ENCODE assay signal across 17 mouse cellular contexts in genomic region chr2:149737837-149738236, GRCm38 (mm10).
DNase-seq lines count a peak whose midpoint lies in the region; ATAC-seq and TF ChIP-seq lines count a peak whose summit lies in the region.
"Had no signal": no experiment of that assay in that cellular context is flagged by ENCODE, and none has a peak within 500 bp of the region (broad histone marks: within the 10 kb centered on the region; RNA-seq: fewer than 3 reads in every experiment).

No protein-coding gene starts in this region.

- ATAC-seq in hindbrain, postnatal 0 days = no peak
- no peak for ATAC-seq in hindbrain, embryonic 13.5 days (ENCODE audit: low FRiP score)

- TF ChIP-seq CTCF in hindbrain, postnatal 0 days (IDR thresholded peaks at IDR 0.05; ENCODE audit: low read depth) = no peak
- TF ChIP-seq CTCF in cerebellum, adult 2 months (IDR thresholded peaks at IDR 0.05; ENCODE audit: borderline replicate concordance, insufficient read depth, low read depth, low read length) = no peak

- no peaks in the 10 kb centered on the region for H3K36me3 ChIP-seq in hindbrain, postnatal 0 days (ENCODE audit: insufficient read depth, low read length)
- no peaks in the 10 kb centered on the region for H3K36me3 ChIP-seq in hindbrain, embryonic 13.5 days
- H3K36me3 ChIP-seq: embryonic facial prominence, embryonic 15.5 days; G1E; limb, embryonic 10.5 days; liver, embryonic 15.5 days had no signal

- no peak overlapping the region for H3K4me2 ChIP-seq in hindbrain, postnatal 0 days (ENCODE audit: low read depth, low read length)
- no peak overlapping the region for H3K4me2 ChIP-seq in hindbrain, embryonic 13.5 days
- H3K4me2 ChIP-seq: embryonic facial prominence, embryonic 15.5 days; liver, embryonic 15.5 days had no signal

- no peak for TF ChIP-seq POLR2A in cerebellum, adult 2 months (IDR thresholded peaks at IDR 0.05; ENCODE audit: borderline replicate concordance, insufficient read depth, low read length)

- no peak overlapping the region for H3K27ac ChIP-seq in hindbrain, postnatal 0 days
- no peak overlapping the region for H3K27ac ChIP-seq in hindbrain, embryonic 13.5 days
- no peak overlapping the region for H3K27ac ChIP-seq in cerebellum, adult 2 months (ENCODE audit: insufficient read depth, low read length)
- H3K27ac ChIP-seq: embryonic facial prominence, embryonic 15.5 days; limb, embryonic 10.5 days; liver, embryonic 15.5 days; macrophage had no signal

- H3K9ac ChIP-seq in hindbrain, postnatal 0 days (replicated peaks; ENCODE audit: low read length) = no peak overlapping the region
- no peak overlapping the region for H3K9ac ChIP-seq in hindbrain, embryonic 13.5 days
- H3K9ac ChIP-seq: embryonic facial prominence, embryonic 15.5 days; liver, embryonic 15.5 days had no signal

- DNase-seq in hindbrain, postnatal 0 days (ENCODE audit: low spot score) = peak; percentile 52
- DNase-seq in brain, adult 2 months (ENCODE audit: low read depth, low spot score) = peak; percentile 90
- DNase-seq in cerebellum, adult 2 months = peak; percentile 65 to 83
- peak; percentile 23 to 59 for DNase-seq in layer of hippocampus, adult 8-10 months (ENCODE audit: low spot score in 2 of 2)
- no peak for DNase-seq in heart, adult 8-10 months (ENCODE audit: low spot score)
- DNase-seq in thymus, postnatal 10 days (ENCODE audit: low spot score in 2 of 2) = no peak
- DNase-seq in lung, adult 18-20 months = no peak
- DNase-seq: adrenal gland, postnatal 25 days; kidney, postnatal 36 days; right cerebral cortex, adult 18-20 months; thymus, postnatal 36 days had no signal

- no peaks in the 10 kb centered on the region for H3K4me1 ChIP-seq in hindbrain, postnatal 0 days (ENCODE audit: insufficient read depth, low read length)
- H3K4me1 ChIP-seq in hindbrain, embryonic 13.5 days (replicated peaks) = 0 out of 2 replicates have a peak, but pooled peaks cover 3% of the 10 kb centered on the region
- H3K4me1 ChIP-seq in cerebellum, adult 2 months (ENCODE audit: control insufficient read depth, insufficient read depth, low read length) = peaks cover 16% of the 10 kb centered on the region; the same call in 1 of the 2 replicates
- H3K4me1 ChIP-seq: embryonic facial prominence, embryonic 15.5 days; limb, embryonic 10.5 days; liver, embryonic 15.5 days had no signal

- H3K9me3 ChIP-seq in hindbrain, postnatal 0 days (ENCODE audit: low read length) = no peaks in the 10 kb centered on the region
- no peaks in the 10 kb centered on the region for H3K9me3 ChIP-seq in hindbrain, embryonic 13.5 days
- H3K9me3 ChIP-seq: embryonic facial prominence, embryonic 15.5 days; G1E; limb, embryonic 10.5 days had no signal

- H3K4me3 ChIP-seq in hindbrain, postnatal 0 days (ENCODE audit: low read length) = no peak overlapping the region
- H3K4me3 ChIP-seq in hindbrain, embryonic 13.5 days = no peak overlapping the region
- H3K4me3 ChIP-seq in cerebellum, adult 2 months (replicated peaks; ENCODE audit: insufficient read depth, low read depth, low read length) = no peak overlapping the region
- H3K4me3 ChIP-seq: embryonic facial prominence, embryonic 15.5 days; limb, embryonic 10.5 days; liver, embryonic 15.5 days had no signal

- 35% methylated on average over 2 of the region's 2 CpGs for WGBS in hindbrain, postnatal 0 days
- 42% methylated on average over 2 of the region's 2 CpGs for WGBS in hindbrain, embryonic 13.5 days
- 11% methylated on average over 2 of the region's 2 CpGs for WGBS in cerebellum, adult 2 months

- no peaks in the 10 kb centered on the region for H3K27me3 ChIP-seq in hindbrain, postnatal 0 days (ENCODE audit: insufficient read depth, low read length)
- H3K27me3 ChIP-seq in hindbrain, embryonic 13.5 days = no peaks in the 10 kb centered on the region
- H3K27me3 ChIP-seq in cerebellum, adult 2 months (ENCODE audit: control insufficient read depth, insufficient read depth, low read length) = no peaks in the 10 kb centered on the region
- H3K27me3 ChIP-seq: embryonic facial prominence, embryonic 15.5 days; liver, embryonic 15.5 days had no signal

Comparison
In these comparisons a context has a peak if more than half of its experiments do, and no peak if none do; other contexts are left out.
1. DNase-seq: peak in hindbrain, postnatal 0 days (single experiment), brain, adult 2 months (single experiment), cerebellum, adult 2 months (2 of 2) and layer of hippocampus, adult 8-10 months (2 of 2); none in heart, adult 8-10 months (single experiment), thymus, postnatal 10 days (0 of 2) and lung, adult 18-20 months (0 of 2).